Mouse (Mus musculus): ENCODE measurements around the gene Ifnab.

DNA sequence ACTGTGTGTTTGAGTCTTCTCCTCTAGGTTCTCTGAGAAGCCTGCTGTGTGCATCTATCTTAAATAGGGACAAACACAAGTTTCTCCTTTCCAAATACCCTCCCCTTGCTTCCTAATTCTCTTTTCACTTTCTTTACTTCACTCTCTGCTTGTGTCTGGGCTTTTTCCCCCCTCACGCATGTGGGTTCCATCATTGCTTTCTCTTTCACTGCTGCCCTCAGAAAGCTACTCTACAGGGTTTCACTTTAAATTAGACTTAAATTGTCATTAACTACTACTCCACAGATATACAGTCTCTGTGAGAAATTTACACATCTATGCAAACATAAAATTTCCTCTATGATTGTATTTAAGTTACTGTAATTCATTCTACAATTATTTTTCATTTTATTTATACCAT is 7.3 kb downstream of the Ifnab start, which contains the start of gene Ifna2:
- no peak for TF ChIP-seq GATA1 (IDR thresholded peaks at IDR 0.05; ENCODE audit: low read length)
- TF ChIP-seq TAL1 (IDR thresholded peaks at IDR 0.05; ENCODE audit: low read length) = no peak
